Mouse (Mus musculus) natural killer cell, adult 2 months (primary cell): ENCODE data around the gene Tfam.

Source experiments
- DNase-seq, 2 experiments: peaks; one replicate each; pipeline ENCODE4 v3.0.0; 2022; ENCODE audit warnings: low spot score in 2 of 2

Tfam gene

GRCm38 (mm10) chr10:71223101-71223500 lies 15.0 kb downstream of the Tfam start:
- no peak for DNase-seq

GRCm38 (mm10) chr10:71222639-71223038 lies 15.4 kb downstream of the Tfam start:
- DNase-seq, result no peak

- peak; percentile 28 to 50 for DNase-seq
Measured at GRCm38 (mm10) chr10:71218228-71218892, 19.7 kb downstream of the Tfam start.

GRCm38 (mm10) chr10:71215996-71216395 lies 22.1 kb downstream of the Tfam start:
- DNase-seq, result no peak

- no peak for DNase-seq
Measured at GRCm38 (mm10) chr10:71201512-71201911, 36.6 kb downstream of the Tfam start.

- no peak for DNase-seq
Measured at GRCm38 (mm10) chr10:71200964-71201363, 37.1 kb downstream of the Tfam start.

- DNase-seq, result no peak
Measured at GRCm38 (mm10) chr10:71198676-71199075, 39.4 kb downstream of the Tfam start.

- DNase-seq, result no peak
Measured at GRCm38 (mm10) chr10:71197036-71197785, 40.9 kb downstream of the Tfam start.

GRCm38 (mm10) chr10:71195501-71195900 lies 42.6 kb downstream of the Tfam start:
- DNase-seq, result no peak

GRCm38 (mm10) chr10:71194713-71195112 lies 43.4 kb downstream of the Tfam start:
- no peak for DNase-seq

- no peak for DNase-seq
Measured at GRCm38 (mm10) chr10:71193319-71193718, 44.8 kb downstream of the Tfam start.

GRCm38 (mm10) chr10:71192886-71193285 lies 45.2 kb downstream of the Tfam start:
- no peak for DNase-seq

- no peak for DNase-seq
Measured at GRCm38 (mm10) chr10:71188681-71189080, 49.4 kb downstream of the Tfam start.

- no peak for DNase-seq
Measured at GRCm38 (mm10) chr10:71185059-71185458, 53.0 kb downstream of the Tfam start.

GRCm38 (mm10) chr10:71183339-71184031 lies 54.6 kb downstream of the Tfam start:
- no peak for DNase-seq

- DNase-seq, result no peak
Measured at GRCm38 (mm10) chr10:71181931-71182330, 56.1 kb downstream of the Tfam start.

- no peak for DNase-seq
Measured at GRCm38 (mm10) chr10:71181091-71181490, 57.0 kb downstream of the Tfam start.

GRCm38 (mm10) chr10:71180057-71180456 lies 58.0 kb downstream of the Tfam start:
- no peak for DNase-seq

- DNase-seq, result no peak
Measured at GRCm38 (mm10) chr10:71177201-71177600, 60.9 kb downstream of the Tfam start.

GRCm38 (mm10) chr10:71176341-71176740 lies 61.7 kb downstream of the Tfam start:
- DNase-seq, result no peak
